Mouse (Mus musculus) retina, adult 2 months (tissue): ENCODE measurements around the gene Lck.

Source experiments
- DNase-seq: peaks from one replicate; pipeline ENCODE4 v3.0.0-alpha.2; 2012; ENCODE audit warnings: low read depth, low spot score

The Lck gene

DNA sequence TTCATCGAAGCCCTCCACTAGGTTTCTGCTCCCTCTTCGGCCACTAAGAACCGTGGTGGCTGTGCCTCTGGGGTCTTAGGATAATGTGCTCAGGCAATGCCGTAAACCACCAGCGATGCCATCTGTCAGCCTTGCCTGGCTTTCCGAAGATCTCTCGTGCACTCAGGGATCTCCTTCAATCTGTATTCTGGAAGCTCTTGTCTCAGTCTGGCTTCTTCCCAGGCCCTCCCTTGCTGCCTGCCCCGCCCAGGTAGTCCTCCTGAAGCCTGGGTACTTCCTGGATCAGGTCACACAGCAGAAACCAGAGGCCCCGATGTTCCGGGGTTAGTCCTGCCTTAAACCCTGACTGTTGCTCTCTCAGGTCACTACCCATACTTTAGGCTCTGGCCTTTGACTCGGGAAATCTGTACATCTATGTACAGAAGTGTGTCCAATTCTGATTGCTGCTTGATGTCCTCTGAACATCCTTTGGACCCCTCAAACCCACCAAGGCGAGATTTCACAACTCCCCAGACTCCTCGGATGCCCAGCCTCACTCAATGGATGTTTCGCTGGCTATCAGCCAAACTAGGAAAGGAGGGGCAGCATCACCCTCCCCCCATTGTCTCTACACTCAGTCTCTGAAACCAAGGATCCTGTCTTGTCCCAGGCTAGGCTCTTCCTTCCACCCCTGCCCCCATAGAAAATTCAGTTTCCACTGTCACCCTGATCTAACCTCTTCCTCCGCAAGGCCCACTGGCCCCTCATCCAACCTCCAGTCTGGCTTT is 64.4 kb downstream of the Lck start:
- no peak for DNase-seq

DNA sequence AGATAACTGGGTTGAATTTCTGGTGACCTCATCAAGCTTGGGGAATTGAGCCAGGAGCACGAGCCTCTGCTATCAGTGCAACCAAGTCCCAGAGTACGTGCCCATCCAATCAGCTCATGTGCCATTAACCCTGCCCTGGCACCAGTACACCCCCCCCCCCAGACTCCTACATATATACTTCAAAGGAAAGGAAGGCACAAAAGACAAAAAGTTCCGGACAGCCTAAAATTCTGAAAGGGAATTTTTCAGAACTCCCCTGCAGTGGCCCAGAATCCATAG is 65.3 kb downstream of the Lck start:
- no peak for DNase-seq

DNA sequence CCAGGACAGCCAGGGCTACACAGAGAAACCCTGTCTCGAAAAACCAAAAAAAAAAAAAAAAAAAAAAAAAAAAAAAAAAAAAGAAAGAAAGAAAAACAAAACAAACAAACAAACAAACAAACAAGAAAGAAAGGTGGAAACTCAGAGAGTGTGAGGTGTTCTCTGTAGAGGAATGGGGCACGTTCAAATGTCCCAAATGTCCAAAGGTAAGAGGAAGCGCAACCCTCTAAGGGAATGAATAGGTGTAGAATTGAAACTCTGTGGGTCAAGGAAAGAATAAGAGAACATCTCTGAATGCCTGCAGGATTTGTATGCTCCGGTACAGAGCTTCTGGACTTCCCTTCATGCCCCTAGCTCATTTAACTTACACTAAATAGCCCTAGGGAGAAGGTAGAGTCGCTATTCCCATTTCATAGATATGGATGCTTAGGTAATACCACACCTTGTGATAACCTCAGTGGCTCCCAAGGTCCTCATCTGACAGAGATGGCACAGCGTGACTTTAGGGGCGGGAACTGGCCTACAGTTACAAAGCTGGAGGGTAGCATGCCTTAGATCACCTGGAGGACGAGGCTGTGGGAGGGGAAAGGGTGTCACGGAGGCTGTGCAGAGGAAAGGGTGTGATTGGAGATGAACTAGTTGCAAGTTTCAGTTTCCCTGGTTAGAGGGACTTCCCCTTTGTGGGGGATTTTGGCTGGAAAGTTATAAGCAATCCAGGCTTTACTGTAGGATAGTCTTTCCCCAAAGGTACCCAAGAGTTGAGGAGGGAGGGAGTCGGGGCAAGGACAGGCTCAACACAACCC is 65.8 kb downstream of the Lck start:
- DNase-seq, result no peak

DNA sequence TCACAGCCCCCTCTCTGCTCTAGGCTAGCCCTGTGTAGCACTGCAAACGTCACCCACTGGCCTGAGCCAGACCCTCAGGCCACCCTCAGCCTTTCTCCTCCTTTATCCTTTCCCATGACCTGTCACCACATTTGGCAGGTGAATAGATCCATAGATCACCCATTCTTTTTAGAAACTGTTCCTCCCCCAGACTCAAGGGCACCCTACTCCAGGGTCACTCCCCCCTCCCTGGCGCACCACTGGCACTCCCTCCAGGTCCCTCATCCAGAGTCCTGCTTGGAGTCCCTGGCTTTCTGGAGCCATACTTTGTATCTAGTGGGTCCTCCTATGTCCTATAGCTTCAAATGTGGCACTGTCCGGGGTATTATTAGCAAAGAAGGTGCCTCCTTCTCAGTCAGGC is 67.9 kb downstream of the Lck start:
- no peak for DNase-seq

DNA sequence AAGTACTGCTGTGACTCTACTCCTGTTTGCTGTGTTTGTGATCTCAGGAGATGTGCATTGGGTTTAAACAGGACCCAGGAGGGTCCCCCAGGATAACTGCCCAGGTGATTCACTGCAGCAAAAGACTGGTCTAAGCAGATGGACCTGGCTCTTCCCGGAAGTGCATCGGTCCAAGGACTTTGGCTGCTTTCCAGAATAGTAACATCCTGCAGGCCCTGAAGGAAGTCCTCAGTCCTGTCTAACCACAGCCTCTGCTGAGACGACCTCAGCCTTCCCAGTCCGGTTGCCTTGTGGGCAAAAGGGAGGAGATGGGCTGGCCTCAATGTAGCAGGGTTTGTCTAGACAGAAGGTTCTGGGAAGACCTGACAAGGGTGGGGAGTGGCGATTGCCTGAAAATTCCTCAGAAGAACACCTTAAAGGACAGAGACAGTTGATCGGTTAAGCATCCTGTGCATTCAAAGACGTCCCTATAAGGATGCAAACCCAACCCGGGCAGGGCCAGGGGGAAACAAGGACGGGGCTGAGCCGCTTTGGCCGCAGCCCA is 70.5 kb downstream of the Lck start:
- no peak for DNase-seq

DNA sequence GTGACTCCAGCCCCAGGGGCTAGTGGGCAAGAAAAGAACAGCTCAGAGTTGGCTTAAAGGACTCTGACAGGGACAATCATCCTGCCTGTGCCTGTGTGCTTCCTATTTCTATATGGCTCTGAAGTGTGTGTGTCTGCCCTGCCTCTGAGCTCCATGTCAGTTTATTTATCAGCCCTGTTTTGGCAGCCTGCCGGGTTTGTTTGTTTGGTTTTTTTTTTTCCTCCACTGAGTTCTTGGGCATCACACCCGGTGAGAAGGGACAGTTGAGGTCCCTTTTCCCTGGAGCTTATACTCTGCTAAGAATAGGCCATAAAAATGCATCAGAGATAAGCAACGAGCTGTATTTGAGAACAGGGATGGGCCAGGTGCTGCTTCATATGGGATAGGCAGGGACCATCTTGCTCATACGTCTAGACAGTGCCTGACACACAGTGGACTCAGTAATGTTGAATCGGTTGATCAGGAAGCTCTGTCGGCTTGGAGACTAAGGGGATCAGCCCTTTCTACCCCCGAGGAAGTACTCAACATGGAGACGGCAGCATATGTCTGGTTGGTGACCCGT is 71.0 kb downstream of the Lck start:
- no peak for DNase-seq

DNA sequence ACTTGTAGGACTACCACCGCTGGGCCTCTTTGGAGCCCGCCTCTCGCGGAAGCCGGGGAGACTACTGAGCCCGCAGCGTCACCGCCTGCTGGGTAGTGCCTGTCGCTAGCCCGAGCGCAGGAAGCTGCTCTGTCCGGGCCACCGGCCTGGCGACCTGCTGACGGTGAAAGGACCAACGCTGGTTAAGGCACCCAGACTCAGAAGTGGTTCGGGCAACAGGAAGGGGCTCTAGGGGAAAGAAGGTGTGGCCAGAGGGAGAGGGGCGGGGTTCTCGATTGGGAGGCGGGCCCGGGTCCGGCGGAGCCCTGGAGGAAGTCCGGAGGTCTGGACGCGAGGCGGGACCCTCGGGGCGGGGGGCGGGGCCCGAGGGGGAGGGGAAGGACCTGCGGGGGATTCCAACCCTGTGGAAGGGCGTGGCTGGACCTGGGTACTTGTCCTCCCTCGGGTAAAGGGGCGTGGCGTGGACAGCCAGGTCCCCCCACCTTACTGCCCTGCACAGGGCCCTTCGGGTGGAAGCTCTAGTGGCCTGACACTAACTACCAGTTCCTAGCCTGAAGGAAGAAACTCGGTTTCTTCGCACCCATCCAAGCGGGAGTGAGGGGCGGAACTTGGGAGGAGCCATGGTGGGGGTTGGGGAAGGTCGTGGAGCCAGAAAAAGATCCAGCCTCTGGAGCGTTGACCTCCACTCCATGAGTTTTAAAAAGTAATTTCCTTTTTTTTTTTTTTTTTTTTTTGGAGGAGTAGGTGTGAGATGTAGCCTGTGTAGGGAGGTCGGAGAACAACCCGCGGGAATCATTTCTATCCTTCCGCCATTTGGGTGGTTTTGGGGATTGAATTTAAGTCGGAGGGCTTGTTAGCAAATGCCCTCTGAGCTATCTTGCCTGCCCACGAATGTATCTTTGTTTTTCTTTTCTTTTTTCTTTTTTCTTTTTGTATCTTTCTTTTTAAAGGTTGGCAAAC is 72.6 kb downstream of the Lck start:
- no peak for DNase-seq

DNA sequence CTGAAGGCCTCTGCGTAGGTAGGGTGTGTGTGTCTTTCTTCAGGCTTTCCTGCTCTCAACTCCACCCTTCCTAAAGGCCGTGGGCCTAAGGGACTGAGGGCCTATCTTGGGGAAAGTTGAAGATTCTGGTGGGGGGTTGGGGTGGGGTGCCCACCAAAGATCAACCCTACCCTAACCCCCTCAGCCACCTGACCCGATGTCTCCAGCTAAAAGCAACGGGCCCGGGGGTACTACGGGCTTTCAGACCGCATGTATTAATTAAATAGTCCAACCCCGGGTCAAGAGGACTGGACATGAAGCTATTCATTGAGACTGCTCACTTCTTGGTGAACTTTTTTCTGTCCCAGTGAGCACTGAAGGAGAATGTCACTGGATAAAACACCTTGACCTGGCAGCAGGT is 73.4 kb downstream of the Lck start:
- DNase-seq, result no peak

DNA sequence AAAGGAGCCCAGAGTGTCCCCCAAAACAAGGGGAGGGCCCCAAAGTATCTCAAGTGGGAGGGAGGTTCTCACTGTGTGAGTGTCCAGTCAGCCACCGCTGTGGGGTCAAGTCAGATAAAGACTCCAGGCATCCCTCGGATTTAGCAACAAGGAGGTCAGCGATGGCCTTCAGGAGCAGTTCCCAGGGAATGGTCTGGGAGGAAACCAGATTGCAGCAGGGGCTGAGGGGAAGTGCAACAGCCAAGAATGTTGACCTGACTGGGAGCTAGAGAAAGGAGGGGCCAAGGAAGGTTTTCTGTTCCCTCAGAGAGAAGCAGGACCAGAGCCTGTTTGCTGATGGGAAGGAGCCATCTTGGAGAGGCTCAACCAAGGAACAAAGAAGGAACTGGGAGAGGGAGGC is 74.5 kb downstream of the Lck start:
- DNase-seq, result no peak
